Mouse (Mus musculus): ENCODE data around the gene Rere. TPM values are rescaled to one million over a fixed set of nuclear protein-coding genes. Genes with fewer than 3 reads are reported as not detected.
"Not testable (repeated sequence)": the region's sequence is repeated elsewhere in the genome, so short reads cannot be mapped to it uniquely, and the experiment has no call there.

Rere gene
- polyA plus RNA-seq, 1 experiment from 2014 or later = 19.9 TPM

DNA sequence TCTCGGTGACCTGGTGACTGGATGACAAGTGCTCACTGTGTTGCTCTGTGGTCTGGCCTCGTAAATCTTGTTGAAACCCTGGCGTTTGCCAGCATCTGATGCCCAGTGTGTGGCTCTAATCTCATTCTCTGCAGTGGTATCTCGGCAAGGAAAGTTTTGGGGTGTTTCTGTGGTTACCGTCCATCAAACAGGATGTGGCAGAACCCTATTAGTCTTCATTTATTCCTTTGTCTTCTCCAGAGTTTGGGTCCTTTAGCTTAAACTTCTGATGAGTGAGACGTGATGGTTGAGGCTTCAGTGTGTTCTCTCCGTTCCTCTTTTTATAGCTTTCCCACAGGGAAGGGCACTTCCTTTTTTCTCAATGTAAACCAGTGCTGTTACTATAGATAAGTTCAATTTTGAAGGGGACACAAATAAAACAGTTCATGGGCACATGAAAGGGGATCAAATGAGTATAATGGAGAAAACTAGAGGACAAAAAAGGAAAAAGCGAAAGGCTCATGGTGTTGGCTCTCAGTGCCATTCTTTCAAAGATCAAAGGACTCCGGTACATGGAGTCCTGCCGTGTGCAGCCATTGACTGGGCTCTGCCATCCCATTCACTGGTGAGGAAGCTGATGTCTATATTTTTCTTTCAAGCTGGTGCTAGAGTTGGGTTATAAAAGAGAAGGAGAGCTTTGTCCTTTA, 191.4 kb downstream of the Rere start:
- H3K9ac ChIP-seq = no peak overlapping the region
- peaks cover 27% of the 10 kb centered on the region for H3K36me3 ChIP-seq
- H3K4me3 ChIP-seq = no peak overlapping the region
- no peaks in the 10 kb centered on the region for H3K9me3 ChIP-seq
- peak overlapping the region; percentile 80 for H3K27ac ChIP-seq (replicated peaks)
- WGBS = 45% methylated on average over 10 of the region's 10 CpGs
- no peak overlapping the region for H3K4me2 ChIP-seq
- no peaks in the 10 kb centered on the region for H3K27me3 ChIP-seq (replicated peaks)
- no peak for ATAC-seq (ENCODE audit: extremely low read depth, insufficient number of reproducible peaks, low FRiP score, low TSS enrichment)
- peaks cover 63% of the 10 kb centered on the region for H3K4me1 ChIP-seq

DNA sequence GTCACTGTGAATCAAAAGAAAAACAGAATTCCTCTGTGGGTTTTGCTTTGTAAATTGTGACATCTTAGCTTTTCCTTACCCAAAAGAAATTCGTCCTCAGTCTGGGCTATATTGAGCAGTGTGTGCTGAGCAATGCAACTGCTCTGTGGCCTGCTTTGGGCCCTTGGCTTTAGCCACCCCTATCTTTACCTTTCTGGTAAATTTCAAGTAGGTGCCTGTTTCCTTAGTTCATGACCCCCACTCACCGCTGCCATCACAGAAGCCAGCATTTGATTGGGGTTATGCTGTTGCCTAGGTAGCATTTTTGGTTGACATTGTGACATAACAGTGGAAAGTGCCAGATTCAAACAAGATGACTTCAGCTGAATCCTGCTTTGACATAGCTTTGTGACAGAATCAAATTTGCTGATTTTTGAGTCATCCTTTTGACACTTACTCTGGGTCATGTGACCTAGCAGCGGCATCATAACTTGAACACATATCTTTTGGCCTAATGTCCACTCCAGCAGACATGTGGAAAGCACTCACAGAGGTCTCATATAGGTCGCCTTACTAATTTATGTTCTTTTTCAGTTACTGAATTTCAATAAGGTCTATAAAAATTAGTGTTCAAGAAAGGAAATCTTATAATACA, 192.1 kb downstream of the Rere start:
- Histone ChIP-seq H3K4me1 (peaks cover 62% of the 10 kb centered on the region), H3K9me3 (no peaks in the 10 kb centered on the region), H3K4me2 (no peak overlapping the region), H3K27me3 (replicated peaks) (no peaks in the 10 kb centered on the region), H3K4me3 (no peak overlapping the region), H3K9ac (no peak overlapping the region), H3K36me3 (peaks cover 32% of the 10 kb centered on the region), H3K27ac (replicated peaks) (peak overlapping the region; percentile 80)
- 73% methylated on average over 4 of the region's 4 CpGs for WGBS
- no peak for ATAC-seq (ENCODE audit: extremely low read depth, insufficient number of reproducible peaks, low FRiP score, low TSS enrichment)

DNA sequence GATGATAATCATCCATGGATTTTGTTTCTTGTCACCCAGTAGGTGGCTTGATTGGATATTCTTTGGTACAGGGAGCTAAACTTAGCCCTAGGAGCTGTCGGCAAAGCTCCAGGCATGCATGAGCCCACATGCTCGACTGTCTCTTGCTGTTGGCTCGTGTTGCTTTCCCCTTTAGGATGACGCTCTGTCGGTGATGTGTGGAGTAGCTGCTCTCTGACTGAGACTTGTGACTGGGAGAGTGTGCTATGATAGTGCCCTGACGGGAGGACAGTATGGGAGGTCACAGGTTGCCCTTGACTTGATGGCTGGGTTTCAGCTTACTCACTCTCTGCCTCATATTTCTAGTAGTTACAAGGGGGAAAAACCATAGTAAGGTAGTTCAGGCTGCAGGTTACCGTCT, 192.6 kb downstream of the Rere start:
- 33% methylated on average over 7 of the region's 7 CpGs for WGBS
- Histone ChIP-seq H3K9ac (no peak overlapping the region), H3K4me1 (peaks cover 62% of the 10 kb centered on the region), H3K9me3 (no peaks in the 10 kb centered on the region), H3K36me3 (peaks cover 32% of the 10 kb centered on the region), H3K4me3 (no peak overlapping the region), H3K4me2 (no peak overlapping the region), H3K27me3 (replicated peaks) (no peaks in the 10 kb centered on the region), H3K27ac (replicated peaks) (peak overlapping the region; percentile 80)
- ATAC-seq (ENCODE audit: extremely low read depth, insufficient number of reproducible peaks, low FRiP score, low TSS enrichment) = no peak

DNA sequence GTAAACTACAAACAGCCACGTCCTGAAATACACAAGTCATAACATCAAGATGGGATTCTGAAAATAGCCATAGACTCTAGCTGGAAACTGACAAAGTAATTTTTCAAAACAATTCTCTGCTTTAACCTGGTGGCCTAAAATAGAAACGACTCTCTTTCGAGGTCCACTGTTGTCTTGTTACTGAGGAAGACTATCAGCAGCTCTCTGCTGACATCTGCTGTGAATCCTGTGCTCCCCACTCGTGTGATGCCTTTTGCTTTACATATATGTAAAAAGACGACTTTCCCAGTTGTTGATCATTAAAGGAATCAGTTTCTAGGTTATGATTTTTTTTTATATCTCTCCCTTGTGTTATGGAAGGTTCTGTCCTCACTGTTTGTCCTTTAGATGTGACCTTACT, 194.8 kb downstream of the Rere start:
- Histone ChIP-seq H3K9ac (peak overlapping the region; percentile 68; the same call in 1 of the 2 replicates), H3K4me1 (peaks cover 50% of the 10 kb centered on the region), H3K4me2 (no peak overlapping the region), H3K27me3 (replicated peaks) (no peaks in the 10 kb centered on the region), H3K4me3 (no peak overlapping the region), H3K27ac (replicated peaks) (peak overlapping the region; percentile 75), H3K36me3 (peaks cover 39% of the 10 kb centered on the region), H3K9me3 (no peaks in the 10 kb centered on the region)
- 36% methylated on average over 5 of the region's 5 CpGs for WGBS
- ATAC-seq (ENCODE audit: extremely low read depth, insufficient number of reproducible peaks, low FRiP score, low TSS enrichment) = no peak

DNA sequence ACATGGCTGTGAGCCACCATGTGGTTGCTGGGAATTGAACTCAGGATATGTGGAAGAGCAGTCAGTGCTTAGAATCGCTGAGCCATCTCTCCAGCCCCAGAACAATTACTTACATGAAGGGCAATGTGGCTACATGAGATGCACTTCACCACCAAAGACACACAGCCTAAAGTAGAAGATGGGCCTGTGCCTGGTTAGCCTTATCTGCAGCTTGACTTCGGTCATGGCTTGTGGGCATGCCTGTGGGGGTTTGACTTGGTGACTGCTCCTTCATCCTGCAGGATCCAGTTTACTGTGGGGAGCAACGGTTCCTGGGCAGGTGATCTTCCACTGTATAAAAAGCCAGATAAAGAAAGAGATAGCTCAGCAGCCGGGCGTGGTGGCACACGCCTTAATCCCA, 196.6 kb downstream of the Rere start:
- H3K4me1 ChIP-seq = peaks cover 54% of the 10 kb centered on the region
- H3K4me3 ChIP-seq = no peak overlapping the region
- no peaks in the 10 kb centered on the region for H3K9me3 ChIP-seq
- H3K27ac ChIP-seq (replicated peaks) = no peak overlapping the region
- peaks cover 42% of the 10 kb centered on the region for H3K36me3 ChIP-seq
- no peak overlapping the region for H3K4me2 ChIP-seq
- ATAC-seq (ENCODE audit: extremely low read depth, insufficient number of reproducible peaks, low FRiP score, low TSS enrichment) = no peak
- H3K9ac ChIP-seq = no peak overlapping the region
- no peaks in the 10 kb centered on the region for H3K27me3 ChIP-seq (replicated peaks)
- WGBS = 82% methylated on average over 6 of the region's 6 CpGs

DNA sequence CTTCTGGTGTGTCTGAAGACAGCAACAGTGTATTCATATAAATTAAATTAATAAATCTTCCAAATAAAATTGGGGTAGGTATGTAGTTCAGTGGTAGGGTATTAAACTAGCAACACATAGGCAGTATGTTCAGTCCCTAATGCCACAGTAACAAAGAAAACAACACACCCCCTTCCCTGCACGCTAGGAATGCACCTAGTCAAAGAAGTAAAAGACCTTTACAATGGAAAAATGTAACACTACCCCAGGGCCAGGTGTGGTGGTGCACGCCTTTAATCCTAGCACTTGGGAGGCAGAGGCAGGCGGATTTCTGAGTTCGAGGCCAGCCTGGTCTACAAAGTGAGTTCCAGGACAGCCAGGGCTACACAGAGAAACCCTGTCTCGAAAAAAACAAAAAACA, 201.6 kb downstream of the Rere start:
- not testable (repeated sequence) for H3K4me3 ChIP-seq, H3K9ac ChIP-seq, H3K9me3 ChIP-seq

DNA sequence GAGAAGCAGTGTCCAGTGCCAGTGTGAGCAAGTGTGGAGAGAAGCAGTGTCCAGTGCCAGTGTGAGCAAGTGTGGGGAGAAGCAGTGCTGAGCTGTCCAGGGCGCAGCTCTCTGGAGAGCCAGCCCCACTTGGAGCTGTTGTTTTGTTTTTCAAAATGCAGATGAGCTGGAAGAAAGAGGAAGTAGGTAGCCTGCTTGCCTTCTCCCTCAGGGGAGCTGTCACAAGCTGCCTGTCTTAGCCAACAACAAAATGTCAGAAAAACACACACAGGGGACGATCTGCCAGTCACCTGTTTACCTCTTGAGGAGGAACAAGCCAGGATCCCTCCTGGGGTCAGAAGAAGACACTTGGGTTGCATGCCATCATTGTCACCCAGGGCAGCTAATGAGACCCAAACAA, 204.7 kb downstream of the Rere start:
- ATAC-seq (ENCODE audit: extremely low read depth, insufficient number of reproducible peaks, low FRiP score, low TSS enrichment) = no peak
- H3K4me1 ChIP-seq = peaks cover 46% of the 10 kb centered on the region
- 43% methylated on average over 2 of the region's 2 CpGs for WGBS
- no peaks in the 10 kb centered on the region for H3K27me3 ChIP-seq (replicated peaks)
- no peaks in the 10 kb centered on the region for H3K9me3 ChIP-seq
- H3K27ac ChIP-seq (replicated peaks) = 0 out of 2 replicates have a peak overlapping the region, but pooled peaks have one; percentile 8
- H3K4me2 ChIP-seq = no peak overlapping the region
- no peak overlapping the region for H3K4me3 ChIP-seq
- no peak overlapping the region for H3K9ac ChIP-seq
- peaks cover 16% of the 10 kb centered on the region for H3K36me3 ChIP-seq

More for the DNA sequence above, 201.6 kb downstream of the Rere start:
- not testable (repeated sequence) for ATAC-seq (ENCODE audit: extremely low read depth, insufficient number of reproducible peaks, low FRiP score, low TSS enrichment); H3K27me3 ChIP-seq (replicated peaks); H3K4me2 ChIP-seq; H3K27ac ChIP-seq (replicated peaks)
- Histone ChIP-seq H3K4me1 (peaks cover 38% of the 10 kb centered on the region), H3K36me3 (peaks cover 35% of the 10 kb centered on the region)
- 87% methylated on average over 5 of the region's 5 CpGs for WGBS

DNA sequence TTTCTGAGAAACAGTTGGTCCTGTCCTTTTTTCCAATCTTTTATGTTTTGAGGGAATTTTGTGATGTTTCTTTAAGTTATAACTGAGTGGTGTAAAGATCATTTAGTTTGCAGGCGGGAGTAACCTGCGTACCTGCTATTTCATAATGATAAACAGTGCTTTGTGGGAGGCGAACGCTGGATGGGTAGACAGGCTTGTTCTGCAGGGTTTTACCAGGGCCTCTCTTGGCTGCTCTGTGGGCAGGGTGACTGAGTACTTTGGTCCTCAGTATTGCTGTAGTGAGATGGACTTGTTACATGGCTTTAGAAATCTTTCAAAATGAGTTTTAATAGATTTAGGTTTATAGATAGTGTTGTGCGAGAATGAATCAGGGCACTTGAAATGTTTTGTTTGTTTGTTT, 205.7 kb downstream of the Rere start:
- WGBS = 50% methylated on average over 5 of the region's 5 CpGs
- Histone ChIP-seq H3K36me3 (peaks cover 13% of the 10 kb centered on the region), H3K4me3 (no peak overlapping the region), H3K9me3 (no peaks in the 10 kb centered on the region), H3K9ac (no peak overlapping the region), H3K4me2 (peak overlapping the region; percentile 75; the same call in 1 of the 2 replicates), H3K4me1 (peaks cover 39% of the 10 kb centered on the region), H3K27me3 (replicated peaks) (no peaks in the 10 kb centered on the region), H3K27ac (replicated peaks) (0 out of 2 replicates have a peak overlapping the region, but pooled peaks have one; percentile 56)
- ATAC-seq (ENCODE audit: extremely low read depth, insufficient number of reproducible peaks, low FRiP score, low TSS enrichment) = no peak

DNA sequence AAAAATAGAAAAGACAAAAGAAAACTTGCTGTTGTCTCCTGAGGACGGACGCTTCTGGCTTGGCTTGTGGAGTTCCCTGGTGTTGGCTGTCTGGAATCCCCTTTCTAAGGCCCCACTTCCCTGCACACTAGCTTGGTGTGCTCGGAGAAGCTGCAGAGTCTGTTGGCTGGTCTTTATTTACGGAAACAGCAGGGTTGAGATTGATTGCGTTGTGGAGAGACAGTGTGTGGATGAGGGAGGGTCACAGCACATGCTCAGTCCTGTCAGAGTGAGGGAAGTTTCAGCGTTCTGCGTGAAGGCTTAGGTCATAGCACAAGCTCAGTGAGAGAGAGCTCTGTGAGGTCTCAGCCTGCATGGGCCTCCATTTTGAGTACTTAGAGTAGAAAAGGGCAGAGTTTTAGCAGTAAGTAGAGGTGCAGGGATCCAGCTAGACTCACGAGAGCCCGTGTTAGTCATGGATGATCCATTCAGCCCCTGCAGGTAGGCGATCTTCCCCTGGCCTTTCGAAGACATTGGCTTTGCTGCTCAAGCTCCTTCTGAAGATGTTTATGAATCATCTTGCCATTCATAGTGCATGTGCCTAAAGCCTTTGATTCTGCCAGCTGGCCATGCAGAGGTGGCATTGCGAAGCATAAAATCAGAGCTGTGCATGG, 206.8 kb downstream of the Rere start:
- Histone ChIP-seq H3K36me3 (peaks cover 4% of the 10 kb centered on the region; the same call in 1 of the 2 replicates), H3K4me2 (peak overlapping the region; percentile 75), H3K4me1 (peaks cover 41% of the 10 kb centered on the region), H3K4me3 (peak overlapping the region; percentile 47), H3K27ac (replicated peaks) (peak overlapping the region; percentile 90), H3K9me3 (no peaks in the 10 kb centered on the region), H3K27me3 (replicated peaks) (no peaks in the 10 kb centered on the region), H3K9ac (peak overlapping the region; percentile 77)
- ATAC-seq (ENCODE audit: extremely low read depth, insufficient number of reproducible peaks, low FRiP score, low TSS enrichment) = peak; percentile 76; the same call in 1 of the 2 replicates
- WGBS = 23% methylated on average over 12 of the region's 12 CpGs

DNA sequence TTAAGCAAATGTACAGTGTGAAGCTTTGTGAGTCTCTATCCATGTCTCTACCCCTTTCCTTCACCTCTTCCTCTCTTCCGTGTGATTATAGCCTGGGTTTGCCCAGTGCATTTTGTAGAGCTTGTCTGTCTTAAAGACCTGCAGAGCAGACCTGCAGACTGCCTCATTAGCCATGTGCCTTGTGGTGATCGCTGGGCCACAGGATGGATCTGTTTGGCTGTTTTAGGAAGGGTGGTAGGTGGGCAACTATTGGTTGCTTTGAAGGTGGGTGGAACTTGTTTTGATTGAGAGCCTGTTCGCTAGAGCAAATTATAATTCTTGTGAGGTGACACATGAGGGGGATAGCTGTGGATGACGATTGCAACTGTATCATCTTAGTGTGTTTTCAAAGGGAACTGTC, 207.3 kb downstream of the Rere start:
- no peaks in the 10 kb centered on the region for H3K9me3 ChIP-seq
- H3K9ac ChIP-seq = peak overlapping the region; percentile 77
- 0 out of 2 replicates have a peak, but pooled peaks cover 4% of the 10 kb centered on the region for H3K36me3 ChIP-seq
- WGBS = 58% methylated on average over 4 of the region's 4 CpGs
- H3K27me3 ChIP-seq (replicated peaks) = no peaks in the 10 kb centered on the region
- peak overlapping the region; percentile 47 for H3K4me3 ChIP-seq
- peaks cover 45% of the 10 kb centered on the region for H3K4me1 ChIP-seq
- H3K4me2 ChIP-seq = peak overlapping the region; percentile 75
- peak overlapping the region; percentile 90 for H3K27ac ChIP-seq (replicated peaks)
- ATAC-seq (ENCODE audit: extremely low read depth, insufficient number of reproducible peaks, low FRiP score, low TSS enrichment) = no peak

DNA sequence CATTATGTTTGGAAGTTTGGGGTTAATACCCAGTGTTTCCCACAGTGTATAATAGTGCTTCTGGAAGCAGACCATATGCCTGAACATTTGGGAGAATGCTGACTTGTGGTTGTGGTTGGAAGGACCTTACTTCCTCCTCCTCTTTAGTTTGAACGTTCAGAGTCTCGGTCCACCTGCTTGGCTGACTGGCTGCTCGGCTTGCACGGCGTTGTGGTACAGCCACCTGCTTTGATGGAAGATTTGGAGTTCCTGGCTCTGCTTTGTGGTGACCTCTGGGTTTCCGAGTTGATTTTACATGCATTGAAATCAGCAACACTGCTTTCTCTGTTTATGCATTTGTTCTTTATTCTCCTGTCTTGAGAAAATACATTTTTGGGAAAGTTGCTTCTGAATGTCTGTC, 208.6 kb downstream of the Rere start:
- 87% methylated on average over 6 of the region's 6 CpGs for WGBS
- no peaks in the 10 kb centered on the region for H3K36me3 ChIP-seq
- H3K9ac ChIP-seq = no peak overlapping the region
- no peaks in the 10 kb centered on the region for H3K27me3 ChIP-seq (replicated peaks)
- no peak overlapping the region for H3K4me2 ChIP-seq
- H3K27ac ChIP-seq (replicated peaks) = no peak overlapping the region
- H3K9me3 ChIP-seq = no peaks in the 10 kb centered on the region
- H3K4me1 ChIP-seq = peaks cover 54% of the 10 kb centered on the region
- no peak overlapping the region for H3K4me3 ChIP-seq
- ATAC-seq (ENCODE audit: extremely low read depth, insufficient number of reproducible peaks, low FRiP score, low TSS enrichment) = no peak

All from heart, embryonic 13.5 days (tissue).